Mouse (Mus musculus) ovary, postnatal 10 days (tissue): ENCODE results near the gene Allc.

Experiments used
- DNase-seq: peaks from one replicate; pipeline ENCODE4 v3.0.0; 2022; ENCODE audit warnings: low spot score

Gene Allc

GRCm38 (mm10) chr12:28579132-28579531, 3.2 kb downstream of the Allc start:
- DNase-seq: no peak

- DNase-seq: no peak
These were observed 4.2 kb downstream of the Allc start for GRCm38 (mm10) chr12:28578147-28578546.

GRCm38 (mm10) chr12:28575366-28576070, 6.8 kb downstream of the Allc start:
- no peak for DNase-seq

- no peak for DNase-seq
These were observed 10.1 kb downstream of the Allc start for GRCm38 (mm10) chr12:28572241-28572640.

GRCm38 (mm10) chr12:28552299-28552698, 30.0 kb downstream of the Allc start, which contains the start of gene Dcdc2c:
TSS of gene Dcdc2c (minus strand) at chr12:28552399.
- no peak for DNase-seq

- no peak for DNase-seq
These were observed 30.5 kb downstream of the Allc start for GRCm38 (mm10) chr12:28551775-28552174.

GRCm38 (mm10) chr12:28548887-28549286, 33.4 kb downstream of the Allc start:
- no peak for DNase-seq

GRCm38 (mm10) chr12:28514264-28514775, 68.0 kb downstream of the Allc start:
- no peak for DNase-seq

GRCm38 (mm10) chr12:28509699-28510280, 72.5 kb downstream of the Allc start:
- no peak for DNase-seq
